Mouse (Mus musculus): ENCODE measurements around the gene Pithd1.

The Pithd1 gene

GRCm38 (mm10) chr4:135934708-135935500 lies 52.2 kb downstream of the Pithd1 start:
- ATAC-seq (ENCODE audit: insufficient number of reproducible peaks, low FRiP score, low TSS enrichment): no peak

DNA sequence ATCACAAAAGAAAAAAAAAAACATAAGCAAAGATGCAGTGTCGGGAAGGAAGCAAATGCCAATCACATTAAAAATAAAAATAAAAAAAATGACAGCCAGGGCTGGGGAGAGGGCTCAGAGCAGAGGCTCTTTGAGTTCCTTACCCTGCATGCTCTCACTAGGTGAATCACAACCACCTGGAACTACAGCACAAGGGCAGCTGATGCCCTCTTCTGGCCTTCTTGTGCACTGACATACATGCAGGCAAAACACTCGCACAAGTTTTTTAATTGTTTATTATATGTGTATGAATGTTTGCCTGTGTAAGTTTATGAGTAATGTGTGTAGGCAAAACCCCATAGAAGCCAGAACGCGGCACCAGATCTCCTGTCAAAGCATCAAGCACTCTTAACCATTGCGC lies 55.2 kb downstream of the Pithd1 start:
- no peak for ATAC-seq (ENCODE audit: insufficient number of reproducible peaks, low FRiP score, low TSS enrichment)

DNA sequence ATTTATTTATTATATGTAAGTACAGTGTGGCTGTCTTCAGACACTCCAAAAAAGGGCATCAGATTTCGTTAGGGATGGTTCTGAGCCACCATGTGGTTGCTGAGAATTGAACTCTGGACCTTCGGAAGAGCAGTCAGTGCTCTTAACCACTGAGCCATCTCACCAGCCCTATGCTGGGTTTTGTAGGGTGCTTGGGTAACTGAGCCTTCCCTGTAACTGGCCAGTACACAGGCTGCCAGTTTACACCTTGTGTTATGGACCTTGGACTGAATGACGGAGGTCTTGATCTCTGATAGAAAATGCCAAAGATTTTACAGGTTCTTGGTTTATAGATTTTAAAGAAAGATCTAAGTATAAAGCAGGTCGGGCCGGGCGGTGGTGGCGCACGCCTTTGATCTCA lies 56.8 kb downstream of the Pithd1 start:
- ATAC-seq (ENCODE audit: insufficient number of reproducible peaks, low FRiP score, low TSS enrichment): no peak

DNA sequence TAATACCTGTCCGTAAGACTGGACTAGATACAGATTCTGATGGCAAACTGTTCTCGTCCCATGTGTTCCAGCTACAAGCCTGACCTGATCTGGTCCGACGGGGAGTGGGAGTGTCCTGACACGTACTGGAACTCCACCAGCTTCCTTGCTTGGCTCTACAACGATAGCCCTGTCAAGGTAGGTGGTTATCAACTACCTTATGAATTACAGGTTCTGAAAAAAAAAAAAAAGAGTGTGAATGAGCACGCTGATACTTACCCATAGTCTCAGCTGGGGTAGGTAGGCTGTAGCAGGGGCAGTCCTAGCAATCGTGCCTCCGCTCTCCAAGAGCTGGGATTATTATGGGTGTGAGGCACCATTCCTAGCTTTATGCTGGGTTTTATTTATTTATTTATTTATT lies 57.2 kb downstream of the Pithd1 start:
- no peak for ATAC-seq (ENCODE audit: insufficient number of reproducible peaks, low FRiP score, low TSS enrichment)

DNA sequence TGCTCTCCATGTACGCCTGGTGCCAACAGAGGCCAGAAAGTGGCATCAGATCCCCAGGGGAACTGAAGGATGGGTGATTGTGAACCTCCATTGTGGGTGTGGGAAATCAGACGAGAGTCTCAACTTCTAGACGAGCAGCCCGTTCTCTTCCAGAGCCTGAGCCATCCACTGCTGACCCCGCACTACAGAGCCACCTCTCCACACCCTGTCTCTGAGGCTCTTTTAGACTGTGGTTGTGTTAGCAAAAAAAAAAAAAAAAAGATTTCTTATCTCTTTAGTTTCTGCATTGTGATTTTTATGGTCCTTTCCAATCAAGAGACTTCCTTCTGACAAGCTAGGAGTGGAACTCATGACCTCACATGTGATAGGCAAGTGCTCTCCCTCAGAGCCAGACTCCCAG lies 57.7 kb downstream of the Pithd1 start:
- no peak for ATAC-seq (ENCODE audit: insufficient number of reproducible peaks, low FRiP score, low TSS enrichment)

GRCm38 (mm10) chr4:135928376-135928775 lies 58.7 kb downstream of the Pithd1 start:
- no peak for ATAC-seq (ENCODE audit: insufficient number of reproducible peaks, low FRiP score, low TSS enrichment)

DNA sequence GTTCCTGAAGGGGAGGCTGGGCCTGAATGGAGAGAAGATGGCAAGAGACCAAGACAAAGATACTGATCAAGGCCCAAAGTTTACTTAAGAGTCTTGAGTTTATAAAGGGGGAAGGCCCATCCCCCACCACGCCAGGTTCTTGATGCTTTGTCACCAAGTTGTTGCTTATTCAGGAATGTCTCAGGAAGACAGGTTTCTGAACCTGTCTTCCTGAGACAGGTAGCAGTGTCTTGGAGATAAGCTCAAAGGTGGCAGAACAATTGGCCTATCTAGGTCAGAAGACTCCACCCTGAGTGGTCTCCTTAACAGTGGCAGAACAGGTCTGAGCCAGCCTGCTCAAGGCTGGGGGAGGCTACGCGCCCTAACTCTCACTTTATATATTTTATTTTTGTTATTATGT lies 60.2 kb downstream of the Pithd1 start:
- no peak for ATAC-seq (ENCODE audit: insufficient number of reproducible peaks, low FRiP score, low TSS enrichment)

DNA sequence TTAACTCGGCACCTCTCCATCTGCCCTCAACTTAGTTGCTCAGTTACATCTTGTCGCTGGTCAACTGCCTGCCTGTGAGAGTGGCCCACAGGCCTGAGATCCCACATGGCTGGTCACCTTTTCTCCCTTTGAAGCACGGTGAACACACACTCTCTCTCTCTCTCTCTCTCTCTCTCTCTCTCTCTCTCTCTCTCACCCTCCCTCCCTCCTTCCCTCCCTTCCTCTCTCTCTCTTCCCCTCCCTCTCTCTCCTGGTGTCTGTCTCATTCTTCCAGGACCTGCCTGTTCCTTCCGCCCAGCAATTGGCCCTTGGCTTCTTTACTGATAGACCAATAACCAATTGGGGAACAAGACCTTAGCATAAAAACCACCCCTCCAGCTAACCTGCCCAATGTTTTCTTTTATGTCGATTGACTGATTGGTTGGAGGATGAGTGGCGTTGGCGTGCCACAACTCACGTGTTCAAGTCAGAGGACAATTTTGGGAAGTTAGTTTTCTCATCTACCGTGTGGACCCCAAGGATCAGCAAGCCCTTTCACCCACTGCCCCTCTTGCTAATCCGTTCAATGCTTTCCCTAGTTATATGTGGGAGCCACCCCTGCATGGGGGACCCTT lies 60.8 kb downstream of the Pithd1 start:
- ATAC-seq (ENCODE audit: insufficient number of reproducible peaks, low FRiP score, low TSS enrichment): no peak
